ENCODE assay signal across 7 mouse cellular contexts in genomic region chr19:6335458-6335827, GRCm38 (mm10). TPM values are rescaled to one million over a fixed set of nuclear protein-coding genes. Genes with fewer than 3 reads are reported as not detected.
DNase-seq lines count a peak whose midpoint lies in the region; ATAC-seq lines count a peak whose summit lies in the region.

No protein-coding gene starts in this region.

- under 1% methylated on average over 25 of the region's 25 CpGs for WGBS in limb, embryonic 15.5 days

- peak overlapping the region; percentile 81 for H3K4me2 ChIP-seq in limb, embryonic 15.5 days

- peak overlapping the region; percentile 89 for H3K27ac ChIP-seq in limb, embryonic 15.5 days

- peaks cover 38% of the 10 kb centered on the region for H3K36me3 ChIP-seq in limb, embryonic 15.5 days

- H3K4me1 ChIP-seq in limb, embryonic 15.5 days = peaks cover 34% of the 10 kb centered on the region

- peak overlapping the region; percentile 67 for H3K9ac ChIP-seq in limb, embryonic 15.5 days

- no peak for ATAC-seq in limb, embryonic 15.5 days (ENCODE audit: insufficient number of reproducible peaks, low FRiP score, low TSS enrichment, low read depth)

- H3K9me3 ChIP-seq in limb, embryonic 15.5 days = no peaks in the 10 kb centered on the region

- DNase-seq in right cerebral cortex, postnatal 4 days = peak; percentile 34
- DNase-seq in right cerebral cortex, postnatal 36 days (ENCODE audit: low spot score in 2 of 2) = no peak
- peak; percentile 53 to 62 for DNase-seq in cerebellum, postnatal 14 days
- DNase-seq in heart, postnatal 4 days = peak; percentile 39
- peak; percentile 53 to 57 for DNase-seq in spleen, postnatal 10 days (ENCODE audit: low spot score in 2 of 2)
- DNase-seq in frontal cortex, postnatal 36 days (ENCODE audit: low spot score in 2 of 2) = no peak

- H3K27me3 ChIP-seq in limb, embryonic 15.5 days = no peaks in the 10 kb centered on the region

- H3K4me3 ChIP-seq in limb, embryonic 15.5 days = peak overlapping the region; percentile 79

RNA-seq across cellular contexts. Expression of gene Men1, which starts 0.7 kb away (rescaled TPM):
- 10 to 100 TPM; 16.6 to 18.5 TPM for total RNA-seq in heart, postnatal 4 days (2021)
- polyA plus RNA-seq in limb, embryonic 15.5 days (2015; fragmentation: Nextera tagmentation; extraction: Ambion mirVana) = 81.5 and 81.7 TPM in 2 replicates

RNA-seq across cellular contexts. Expression of gene Map4k2, which starts 5.5 kb away (rescaled TPM):
- total RNA-seq in heart, postnatal 4 days (2021) = 10 to 100 TPM; 37.5 to 42.8 TPM
- polyA plus RNA-seq in limb, embryonic 15.5 days (2015; fragmentation: Nextera tagmentation; extraction: Ambion mirVana) = 14.6 and 16.2 TPM in 2 replicates

RNA-seq across cellular contexts. Expression of gene Sf1, which starts 28.0 kb away (rescaled TPM):
- total RNA-seq in heart, postnatal 4 days (2021) = 100 to 1,000 TPM; 181 to 188 TPM
- 115 TPM in 2 replicates for polyA plus RNA-seq in limb, embryonic 15.5 days (2015; fragmentation: Nextera tagmentation; extraction: Ambion mirVana)

RNA-seq across cellular contexts. Expression of gene Cdc42bpg, which starts 29.2 kb away (rescaled TPM):
- total RNA-seq in heart, postnatal 4 days (2021) = 1 to 10 TPM; 8.2 to 10.0 TPM
- 1.4 and 2.0 TPM in 2 replicates for polyA plus RNA-seq in limb, embryonic 15.5 days (2015; fragmentation: Nextera tagmentation; extraction: Ambion mirVana)

RNA-seq across cellular contexts. Expression of gene Pygm, which starts 48.8 kb away (rescaled TPM):
- 100 to 1,000 TPM; 455 to 466 TPM for total RNA-seq in heart, postnatal 4 days (2021)
- 23.4 and 89.0 TPM in 2 replicates for polyA plus RNA-seq in limb, embryonic 15.5 days (2015; fragmentation: Nextera tagmentation; extraction: Ambion mirVana)

Comparison
In these comparisons a context has a peak if more than half of its experiments do, and no peak if none do; other contexts are left out.
1. DNase-seq: peak in right cerebral cortex, postnatal 4 days (single experiment), cerebellum, postnatal 14 days (2 of 2), heart, postnatal 4 days (single experiment) and spleen, postnatal 10 days (2 of 2); none in right cerebral cortex, postnatal 36 days (0 of 2) and frontal cortex, postnatal 36 days (0 of 2).